Mouse (Mus musculus) heart, adult 2 months (tissue): ENCODE measurements at regions not wholly inside any gene's neighbourhood (a gene's known extent, or its start where the extent isn't known, plus 50 kb on each side); places are given as distances from the start of the nearest gene placed in this dataset.
A peak's percentile ranks its signal among the peaks of the same experiment; 100 is the strongest.

Experiments
- DNase-seq, 2 experiments: peaks; one replicate each; pipeline ENCODE4 v3.0.0; 2021
- H3K27ac ChIP-seq: fragments of 200-600 bp; 2 replicates; pipeline ENCODE4 v1.8.1; 2022
- H3K27me3 ChIP-seq: fragments of 200-500 bp; 2 replicates; pipeline ENCODE4 v1.6.1; 2012; ENCODE audit warnings: mild to moderate bottlenecking, low read length, inconsistent platforms, mixed read lengths; ENCODE audit not compliant: control insufficient read depth, insufficient read depth
- H3K36me3 ChIP-seq: fragments of 200-500 bp; 2 replicates; pipeline ENCODE4 v1.6.1; 2012; ENCODE audit warnings: low read length, inconsistent platforms; ENCODE audit not compliant: control insufficient read depth, insufficient read depth
- H3K4me1 ChIP-seq: fragments of 200-500 bp; 2 replicates; pipeline ENCODE4 v1.6.1; 2011; ENCODE audit warnings: low read length; ENCODE audit not compliant: control insufficient read depth, insufficient read depth
- H3K4me3 ChIP-seq: fragments of 200-600 bp; 2 replicates; pipeline ENCODE4 v1.8.1; 2022
- H3K79me2 ChIP-seq: fragments of 200-500 bp; replicated peaks from 2 replicates; pipeline ENCODE4 v1.6.1; 2012; ENCODE audit warnings: mild to moderate bottlenecking, inconsistent platforms, low read length, moderate library complexity, mixed read lengths; ENCODE audit not compliant: control insufficient read depth, insufficient read depth
- H3K9ac ChIP-seq: fragments of 200-500 bp; 2 replicates; pipeline ENCODE4 v1.6.1; 2012; ENCODE audit warnings: low read depth, mild to moderate bottlenecking, control low read depth, inconsistent platforms, low read length, mixed read lengths
- CTCF ChIP-seq: fragments of 200-600 bp; IDR thresholded peaks from 2 replicates; pipeline ENCODE4 v1.8.1; 2022; ENCODE audit warnings: antibody characterized with exemption, mild to moderate bottlenecking, moderate library complexity
- EP300 ChIP-seq: fragments of 200-500 bp; IDR thresholded peaks from 2 replicates; pipeline ENCODE4 v1.6.1; 2011; ENCODE audit warnings: low read depth, low read length, control low read depth; ENCODE audit not compliant: insufficient read depth
- POLR2A ChIP-seq: fragments of 200-500 bp; IDR thresholded peaks from 2 replicates; pipeline ENCODE4 v1.6.1; 2011; ENCODE audit warnings: mild to moderate bottlenecking, low read depth, low read length, control low read depth; ENCODE audit not compliant: insufficient read depth
- WGBS: fragments of 180-500 bp; shearing (Covaris S2); methylation state at CpG from one replicate; pipeline ENCODE4 v1.1.7; 2018; 5-methylcytosine and 5-hydroxymethylcytosine counted together
- intact Hi-C: fragments of 180-260 bp; cut with DNase I; formaldehyde crosslinking; loops from one replicate; pipeline ENCODE4 v1.15.1; 2025

- intact Hi-C loops: loop anchor here (5.0 kb wide), 1 partner anchor 106 kb away; no protein-coding TSS in a partner anchor
- TF ChIP-seq CTCF (no peak), EP300 (no peak), POLR2A (no peak)
- Histone ChIP-seq H3K79me2 (no peaks in the 10 kb centered on the region), H3K36me3 (peaks cover 12% of the 10 kb centered on the region), H3K9ac (no peak overlapping the region), H3K4me1 (peaks cover 12% of the 10 kb centered on the region), H3K27me3 (no peaks in the 10 kb centered on the region), H3K4me3 (no peak overlapping the region), H3K27ac (peak overlapping the region; percentile 65)
- no peak for DNase-seq
- WGBS: 86% methylated on average over 2 of the region's 2 CpGs
Measured at GRCm38 (mm10) chr3:80053435-80053834, 169.1 kb downstream of the Fam198b start.

GRCm38 (mm10) chr3:80056636-80057350, 172.5 kb downstream of the Fam198b start:
- WGBS: 72% methylated on average over 6 of the region's 6 CpGs
- Histone ChIP-seq H3K36me3 (peaks cover 5% of the 10 kb centered on the region), H3K79me2 (no peaks in the 10 kb centered on the region), H3K27me3 (no peaks in the 10 kb centered on the region), H3K9ac (no peak overlapping the region), H3K4me3 (no peak overlapping the region), H3K4me1 (peaks cover 9% of the 10 kb centered on the region), H3K27ac (peak overlapping the region; percentile 36)
- no peak for DNase-seq
- TF ChIP-seq CTCF: no peak
- no peak for TF ChIP-seq POLR2A
- TF ChIP-seq EP300: no peak
- intact Hi-C loops: loop anchor here (1.0 to 5.0 kb wide), 2 partner anchors 51 to 64 kb away; no protein-coding TSS in a partner anchor

GRCm38 (mm10) chr3:80058722-80059121, 174.4 kb downstream of the Fam198b start:
- TF ChIP-seq CTCF (no peak; the same call in 1 of the 2 replicates), EP300 (no peak), POLR2A (no peak)
- intact Hi-C loops: loop anchor here (1.0 to 5.0 kb wide), 2 partner anchors 66 to 175 kb away; no protein-coding TSS in a partner anchor
- Histone ChIP-seq H3K4me3 (no peak overlapping the region), H3K79me2 (no peaks in the 10 kb centered on the region), H3K27me3 (no peaks in the 10 kb centered on the region), H3K27ac (no peak overlapping the region), H3K9ac (no peak overlapping the region), H3K36me3 (no peaks in the 10 kb centered on the region), H3K4me1 (peaks cover 3% of the 10 kb centered on the region)
- 4% methylated on average over 2 of the region's 2 CpGs for WGBS
- peak; percentile 39 to 63 for DNase-seq

- no peak for TF ChIP-seq EP300
- TF ChIP-seq POLR2A: no peak
- TF ChIP-seq CTCF: no peak
- 89% methylated on average over 5 of the region's 5 CpGs for WGBS
- no peaks in the 10 kb centered on the region for H3K27me3 ChIP-seq
- H3K4me3 ChIP-seq: no peak overlapping the region
- DNase-seq: no peak
- H3K79me2 ChIP-seq: no peaks in the 10 kb centered on the region
- intact Hi-C loops: no loop called here
- no peaks in the 10 kb centered on the region for H3K4me1 ChIP-seq
- H3K9ac ChIP-seq: no peak overlapping the region
- no peaks in the 10 kb centered on the region for H3K36me3 ChIP-seq
- H3K27ac ChIP-seq: no peak overlapping the region
Measured at GRCm38 (mm10) chr3:80070726-80071125, 186.4 kb downstream of the Fam198b start.

GRCm38 (mm10) chr3:80079801-80080418, 195.6 kb downstream of the Fam198b start:
- peak; percentile 40 to 67 for DNase-seq
- H3K36me3 ChIP-seq: 0 out of 2 replicates have a peak, but pooled peaks cover 1% of the 10 kb centered on the region
- H3K79me2 ChIP-seq: no peaks in the 10 kb centered on the region
- intact Hi-C loops: loop anchor here (5.0 kb wide), 2 partner anchors 717 to 727 kb away; no protein-coding TSS in a partner anchor
- H3K9ac ChIP-seq: no peak overlapping the region
- H3K4me1 ChIP-seq: no peaks in the 10 kb centered on the region; the same call in 1 of the 2 replicates
- peak overlapping the region; percentile 32; the same call in 1 of the 2 replicates for H3K4me3 ChIP-seq
- no peak overlapping the region for H3K27ac ChIP-seq
- 8% methylated on average over 10 of the region's 10 CpGs for WGBS
- TF ChIP-seq CTCF (peak; percentile 95), EP300 (no peak)
- H3K27me3 ChIP-seq: no peaks in the 10 kb centered on the region

GRCm38 (mm10) chr3:80081210-80081609, 196.9 kb downstream of the Fam198b start:
- no peak for TF ChIP-seq EP300
- TF ChIP-seq CTCF: no peak
- no peak for TF ChIP-seq POLR2A
- WGBS: 42% methylated on average over 7 of the region's 7 CpGs
- no peak for DNase-seq

More at GRCm38 (mm10) chr3:80081210-80081609, 196.9 kb downstream of the Fam198b start:
- Histone ChIP-seq H3K4me1 (no peaks in the 10 kb centered on the region; the same call in 1 of the 2 replicates), H3K4me3 (no peak overlapping the region), H3K27me3 (no peaks in the 10 kb centered on the region), H3K9ac (no peak overlapping the region), H3K36me3 (0 out of 2 replicates have a peak, but pooled peaks cover 1% of the 10 kb centered on the region), H3K79me2 (no peaks in the 10 kb centered on the region), H3K27ac (no peak overlapping the region)
- intact Hi-C loops: loop anchor here (5.0 kb wide), 1 partner anchor 726 kb away; no protein-coding TSS in a partner anchor
